Mouse (Mus musculus): ENCODE data around the gene Fig4. TPM values are rescaled to one million over a fixed set of nuclear protein-coding genes. Genes with fewer than 3 reads are reported as not detected.

The Fig4 gene
- total RNA-seq (2021): 10 to 100 TPM; 43.6 to 45.9 TPM

DNA sequence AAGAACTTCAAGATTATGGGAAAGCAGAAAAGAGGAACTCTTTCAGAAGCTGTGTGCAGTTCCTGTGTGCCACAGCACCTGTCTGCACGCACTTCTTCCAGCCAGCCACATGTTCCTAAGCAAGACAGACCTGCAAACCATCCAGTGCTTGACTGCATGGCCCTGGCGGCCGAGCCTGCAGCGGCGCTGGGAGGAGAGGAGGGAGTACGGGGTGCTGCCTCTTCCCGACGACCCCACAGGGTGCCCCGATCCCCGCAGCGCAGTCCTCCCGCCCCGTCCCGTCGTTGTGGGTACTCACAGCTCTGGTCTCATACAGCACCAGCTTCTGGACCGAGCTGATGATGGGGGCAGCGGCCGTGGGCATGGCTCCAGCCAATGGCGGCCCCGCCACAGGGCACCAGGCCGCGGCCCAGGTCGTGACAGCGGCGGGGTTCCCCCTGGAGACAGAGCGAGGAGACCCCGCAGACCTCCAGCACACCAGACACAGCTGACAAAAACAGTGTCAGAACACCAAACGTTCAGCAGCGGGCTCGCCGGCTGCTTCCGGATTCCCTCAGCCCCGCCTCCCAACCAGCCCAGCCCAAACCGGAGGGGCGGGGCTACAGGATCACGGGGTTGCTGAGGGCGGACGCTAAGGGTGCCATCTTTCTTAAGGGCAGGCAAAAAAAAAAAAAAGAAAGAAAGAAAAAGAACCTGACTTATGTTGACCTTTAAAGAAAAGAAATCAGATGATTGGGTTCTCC, at the start of gene Fig4:
TSS of gene Fig4 (minus strand) at position 572 of the 743 bp plus-strand sequence.
- peak; percentile 91 for DNase-seq

DNA sequence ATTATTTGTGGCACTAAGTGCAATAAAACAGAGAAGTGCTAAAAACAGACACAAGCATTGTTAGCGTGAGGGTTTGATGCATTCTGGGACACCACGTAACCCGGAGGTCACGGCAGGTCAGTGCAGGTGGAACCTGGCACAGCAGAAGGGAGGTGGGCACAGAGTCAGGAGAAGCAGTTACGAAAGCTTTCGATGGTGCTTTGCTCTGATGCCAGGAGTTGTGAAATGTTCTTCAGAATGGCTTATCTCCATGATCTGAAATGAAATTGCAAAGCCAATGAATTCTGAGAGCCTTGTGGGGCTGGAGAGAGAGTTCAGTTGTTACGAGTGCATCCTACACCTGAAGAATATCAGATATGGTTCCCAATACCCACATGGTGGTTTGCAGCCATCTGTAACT, 38.3 kb upstream of the Fig4 start:
- no peak for DNase-seq

DNA sequence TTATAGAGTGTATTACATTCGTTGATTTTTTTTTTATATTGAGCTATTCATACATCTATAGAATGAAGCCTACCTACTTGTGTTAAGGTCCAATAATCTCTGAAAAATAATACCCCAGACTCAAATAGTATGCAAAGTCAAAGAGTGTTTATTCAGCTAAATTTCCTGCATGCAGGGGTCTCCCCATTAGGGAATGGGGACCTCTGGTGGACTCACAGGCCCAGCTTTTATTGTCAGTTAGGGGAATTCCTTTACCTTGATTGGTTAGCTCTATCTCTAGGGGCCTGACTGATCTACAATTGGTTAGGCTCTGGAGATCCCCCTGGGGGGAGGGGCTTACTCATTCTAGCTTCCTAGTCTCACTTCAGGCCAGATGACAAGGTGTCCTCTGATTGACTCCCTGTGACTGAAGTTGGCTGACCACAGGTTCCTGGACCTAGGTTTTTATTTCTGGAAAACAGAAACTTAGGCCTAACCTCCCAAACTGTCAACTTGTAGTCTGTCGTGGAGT, 29.5 kb upstream of the Fig4 start:
- DNase-seq: peak; percentile 9

DNA sequence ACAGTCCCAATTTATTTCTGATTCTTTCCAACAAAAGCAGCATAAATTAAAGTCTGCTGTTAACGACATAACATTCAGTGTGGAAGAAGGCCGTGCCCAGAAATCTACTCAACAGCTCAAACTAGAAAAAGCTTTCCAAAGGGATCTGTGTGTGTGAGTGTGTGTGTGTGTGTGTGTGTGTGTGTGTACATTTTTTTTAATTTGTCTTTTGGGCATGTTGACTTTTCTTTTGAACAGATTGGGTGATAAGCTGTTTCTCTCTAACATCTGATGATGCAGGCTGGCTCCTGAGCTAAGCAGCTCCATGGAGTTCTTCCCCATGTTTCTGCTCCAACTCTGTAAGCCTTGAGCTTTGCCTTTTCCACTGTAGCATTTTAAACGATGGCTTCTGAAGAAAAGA, 12.8 kb upstream of the Fig4 start:
- no peak for DNase-seq

DNA sequence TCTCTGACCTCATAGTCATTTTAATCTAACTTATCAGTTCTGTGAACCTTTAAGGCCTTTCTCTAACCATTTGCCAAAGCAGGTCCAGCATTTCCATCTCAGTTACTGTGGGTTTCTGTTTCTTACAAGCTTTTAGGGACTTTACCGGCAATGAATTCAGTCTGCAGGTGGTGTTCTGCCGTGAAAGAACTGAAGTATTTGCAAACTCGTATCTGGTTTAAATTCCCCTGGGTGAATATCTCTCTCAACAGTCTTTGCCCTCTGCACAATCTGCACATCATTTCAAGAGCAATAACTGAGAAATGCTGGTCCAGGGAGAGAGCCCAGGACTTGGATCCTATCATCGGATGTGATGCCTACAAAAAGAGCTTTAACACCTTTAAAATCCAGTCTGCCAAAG, 5.1 kb upstream of the Fig4 start:
- no peak for DNase-seq

DNA sequence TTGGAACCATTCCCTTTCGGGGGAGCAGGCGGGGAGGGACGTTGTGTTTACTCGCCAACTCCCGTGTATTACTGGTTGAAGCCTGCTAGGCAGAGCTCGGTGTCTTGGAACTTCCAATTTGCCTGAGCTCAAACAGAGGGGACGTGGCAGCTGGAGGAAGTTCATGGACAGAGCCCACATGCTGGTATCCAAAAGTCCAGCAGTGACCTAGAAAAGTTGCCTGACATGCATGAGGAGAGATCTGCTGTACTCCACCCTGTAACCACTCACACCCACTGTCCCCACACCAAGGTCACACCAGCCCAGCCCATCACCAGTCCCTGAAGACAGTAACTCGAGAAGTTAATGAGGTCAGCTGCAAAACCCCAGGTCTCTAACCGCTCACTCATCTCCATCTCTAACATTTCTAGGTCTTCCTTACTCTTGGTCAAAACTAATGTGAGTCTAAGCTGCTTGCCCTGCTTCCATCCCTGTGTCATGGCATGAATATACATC, 1.9 kb upstream of the Fig4 start:
- DNase-seq: no peak

DNA sequence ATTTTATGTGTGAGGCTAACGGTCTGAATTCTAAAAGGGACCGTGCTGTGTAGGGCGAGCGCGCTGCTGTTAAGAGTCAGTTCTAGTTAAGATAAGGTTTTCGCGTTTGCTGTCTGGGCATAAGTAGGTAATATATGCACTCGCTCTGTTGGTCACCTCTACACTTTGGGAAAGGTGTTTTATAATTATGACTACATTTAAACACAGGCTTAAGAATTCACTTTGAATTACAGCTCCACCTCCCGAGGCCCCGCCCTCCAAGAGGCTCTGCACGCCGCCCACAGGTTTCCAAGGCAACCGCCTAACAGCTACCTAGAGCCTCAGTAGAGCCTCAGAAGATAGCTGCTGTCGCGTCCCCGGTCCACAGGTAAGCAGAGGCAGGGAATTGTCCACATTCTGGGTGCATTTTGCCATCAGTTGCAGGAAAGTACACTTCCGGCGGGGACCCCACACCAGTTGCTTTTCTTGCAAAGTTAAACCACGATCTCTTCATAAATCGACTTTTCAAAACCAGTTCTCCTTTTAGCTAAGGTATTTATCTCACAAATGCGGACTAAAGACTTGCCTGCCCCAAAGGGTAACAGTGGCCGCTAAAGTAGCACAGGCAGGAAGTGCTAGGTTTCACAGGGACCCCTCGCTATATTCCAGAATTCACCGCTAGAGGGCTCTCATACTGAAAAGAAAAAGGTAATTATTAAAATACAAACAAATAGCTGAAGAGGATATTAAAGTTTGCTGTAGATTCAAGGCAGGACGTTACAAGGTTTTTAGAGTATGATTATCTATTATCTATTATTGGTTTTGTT, 782 bp upstream of the Fig4 start, which contains the start of gene Ak9:
TSS of gene Ak9 (plus strand) at position 342 of the 806 bp plus-strand sequence.
- DNase-seq: peak; percentile 86

DNA sequence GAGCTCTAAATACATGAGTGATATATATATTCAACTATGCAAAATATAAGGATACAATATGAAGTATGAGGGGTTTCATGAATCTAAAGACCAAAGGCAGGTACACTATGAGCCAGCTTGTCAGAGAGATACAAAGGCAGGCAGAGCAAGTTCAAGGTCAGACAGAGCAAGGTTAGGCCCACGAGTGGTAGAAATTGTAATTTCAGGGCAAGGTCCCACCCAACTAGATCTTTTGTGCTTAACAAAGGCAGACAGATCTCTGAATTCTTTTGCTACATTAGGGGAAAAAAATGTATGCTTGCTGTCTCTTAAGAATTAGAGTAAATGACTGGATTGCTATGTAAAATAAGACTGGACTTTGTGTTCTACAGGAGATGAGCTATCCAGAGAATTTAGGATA, 2.9 kb downstream of the Fig4 start:
- no peak for DNase-seq

DNA sequence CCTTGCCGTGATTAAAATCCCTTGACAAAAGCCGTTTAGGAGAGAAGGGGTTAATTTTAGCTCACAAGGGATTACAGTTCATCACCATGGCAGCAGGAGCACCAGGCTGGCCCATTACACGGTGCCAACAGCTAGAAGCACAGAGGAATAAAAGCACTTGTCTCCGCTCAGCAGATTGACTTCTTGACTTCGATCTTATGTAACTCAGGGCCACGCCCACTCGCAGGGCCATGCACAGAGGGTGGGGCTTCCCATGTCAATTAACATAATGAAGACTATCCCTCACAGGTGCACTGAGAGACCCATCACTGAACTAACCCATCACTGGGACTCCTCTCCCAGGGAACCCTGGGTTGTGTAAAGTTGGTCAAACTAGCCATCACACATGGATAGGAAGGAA, 7.9 kb downstream of the Fig4 start:
- DNase-seq: no peak

DNA sequence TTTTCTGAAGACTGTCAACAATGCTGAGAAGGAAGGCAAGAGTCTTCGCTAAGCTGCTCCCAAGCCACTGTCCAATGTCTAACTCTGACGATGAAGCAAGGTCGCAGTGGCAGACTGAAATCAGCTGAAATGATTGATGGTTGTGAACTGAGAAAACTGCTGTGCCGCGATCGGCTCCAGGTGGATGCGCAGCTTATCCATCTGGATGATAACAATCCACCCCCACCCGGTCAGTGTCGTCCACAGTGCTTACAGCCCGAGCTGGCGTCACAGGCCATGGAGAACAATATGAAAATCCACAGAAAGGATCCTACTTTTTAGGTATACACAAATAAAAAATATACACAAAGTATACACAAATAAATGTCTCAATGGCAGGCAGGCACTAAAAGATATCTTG, 8.3 kb downstream of the Fig4 start:
- no peak for DNase-seq

DNA sequence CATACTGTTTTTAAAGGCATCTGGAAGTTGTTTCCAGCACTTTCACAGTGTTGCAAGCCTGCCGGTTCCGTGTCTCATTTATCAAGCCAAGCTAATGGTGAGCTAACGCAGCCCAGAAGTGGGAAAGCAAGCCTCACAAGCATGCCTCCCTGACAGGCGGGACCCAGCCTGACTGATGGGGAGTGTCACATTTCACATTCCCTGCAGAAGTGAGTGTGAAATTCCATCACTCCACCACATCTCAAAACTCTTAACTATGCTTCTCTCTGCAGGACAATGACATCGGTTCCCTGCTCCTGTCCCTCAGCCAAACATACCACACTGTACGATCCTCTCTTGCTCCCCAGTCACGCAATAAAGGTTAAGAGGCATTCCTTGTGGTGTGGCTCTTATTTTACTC, 10.0 kb downstream of the Fig4 start:
- peak; percentile 62 for DNase-seq

DNA sequence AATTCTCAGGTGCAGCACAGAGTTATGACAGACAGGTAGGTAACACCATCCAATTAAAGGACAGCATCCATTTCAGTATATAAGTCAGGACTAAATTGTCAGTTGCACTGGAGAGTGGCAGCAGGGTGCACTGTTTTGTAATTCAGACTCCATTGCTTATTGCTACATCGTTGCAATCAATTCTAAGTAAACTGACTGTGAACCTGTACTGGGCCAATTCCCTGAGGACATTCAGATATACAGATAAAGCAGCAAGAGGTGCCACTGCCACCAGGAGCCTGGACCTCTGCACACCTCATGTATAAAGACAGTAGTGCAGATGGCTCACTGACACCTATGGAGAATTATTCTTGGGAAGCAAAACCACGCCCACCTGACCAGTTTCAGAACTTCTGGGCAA, 12.0 kb downstream of the Fig4 start:
- DNase-seq: no peak

DNA sequence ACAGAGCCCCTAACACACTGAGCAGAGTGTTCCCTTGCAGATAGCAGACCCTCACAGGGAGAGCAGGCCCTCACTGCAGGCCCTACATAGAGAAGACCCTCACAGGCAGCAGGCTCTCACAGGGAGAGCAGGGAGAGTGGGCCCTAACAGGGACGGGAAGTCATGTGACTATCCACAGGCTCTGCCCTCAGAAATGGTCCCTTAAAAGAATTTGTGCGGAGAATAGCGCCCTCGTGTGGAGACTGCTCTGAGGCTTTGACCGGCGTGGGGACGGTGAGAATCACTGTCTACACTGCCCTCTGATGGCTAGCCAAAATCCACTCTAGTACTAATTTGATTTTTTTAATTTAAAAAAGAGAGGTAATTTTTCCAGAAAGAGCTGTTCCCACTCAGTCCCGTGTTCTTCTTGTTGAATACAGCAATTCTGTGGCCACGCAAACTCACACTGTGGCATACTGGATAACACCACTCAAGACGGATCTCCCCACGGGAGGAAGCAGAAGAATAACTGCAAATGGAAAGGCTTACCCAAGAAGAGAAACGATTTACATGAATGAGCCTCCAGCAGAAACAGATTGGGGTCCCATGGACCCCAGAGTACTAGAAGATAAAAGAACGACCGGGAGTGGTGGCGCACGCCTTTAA, 14.2 kb downstream of the Fig4 start:
- DNase-seq: peak; percentile 93

DNA sequence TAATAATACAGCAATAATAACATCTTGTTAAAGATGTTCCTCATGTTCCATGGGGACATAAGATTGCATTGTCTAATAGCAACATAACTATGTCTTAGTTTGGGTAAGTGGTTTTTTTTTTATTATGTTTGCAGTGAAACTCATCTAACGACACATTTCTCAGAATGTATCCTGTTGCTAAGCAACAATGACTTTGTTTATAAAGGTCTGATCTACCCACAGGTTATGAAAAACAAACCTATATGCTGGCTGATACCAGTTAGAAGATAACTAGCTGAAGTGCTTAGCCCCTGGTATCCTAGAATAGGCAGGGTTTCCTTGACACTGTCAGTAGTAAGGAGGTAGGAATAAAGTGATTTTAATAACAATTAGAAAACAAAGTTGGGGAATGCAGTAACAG, 15.0 kb downstream of the Fig4 start:
- DNase-seq: no peak

DNA sequence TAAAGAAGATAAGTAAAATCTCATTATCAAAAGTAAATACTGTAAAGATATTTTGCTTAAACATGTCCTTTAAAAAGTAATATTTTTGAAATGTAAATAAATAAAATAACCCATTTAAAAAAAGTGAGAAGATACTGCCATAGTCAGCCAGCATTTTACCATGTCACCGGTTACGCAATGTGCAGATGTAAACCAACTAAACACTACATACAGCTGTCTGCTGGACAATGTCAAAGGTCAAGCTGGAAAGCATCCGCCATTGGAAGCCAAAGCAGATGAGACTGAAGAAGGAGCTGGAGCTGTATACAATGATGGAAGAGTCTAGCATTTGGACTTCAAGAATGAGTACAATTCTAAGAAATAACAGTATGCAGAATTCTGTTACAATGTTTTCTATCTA, 15.4 kb downstream of the Fig4 start:
- DNase-seq: no peak

DNA sequence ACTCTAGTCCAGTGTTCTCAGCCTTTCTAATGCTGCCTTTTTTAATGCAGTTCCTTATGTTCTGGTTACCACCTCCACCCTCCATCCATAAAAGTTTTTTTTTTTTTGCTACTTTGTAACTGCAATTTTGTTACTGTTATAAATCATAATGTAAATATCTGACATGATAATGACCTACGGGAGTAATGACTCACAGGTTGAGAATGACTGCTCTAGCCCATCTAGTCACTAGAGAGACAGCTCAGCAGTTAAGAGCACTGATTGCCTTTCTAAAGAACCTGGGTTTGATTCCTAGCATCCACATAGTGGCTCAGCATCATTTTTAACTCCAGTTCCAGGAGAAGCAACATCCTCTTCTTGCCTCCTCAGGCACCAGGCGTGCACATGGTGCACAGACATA, 21.0 kb downstream of the Fig4 start:
- no peak for DNase-seq

DNA sequence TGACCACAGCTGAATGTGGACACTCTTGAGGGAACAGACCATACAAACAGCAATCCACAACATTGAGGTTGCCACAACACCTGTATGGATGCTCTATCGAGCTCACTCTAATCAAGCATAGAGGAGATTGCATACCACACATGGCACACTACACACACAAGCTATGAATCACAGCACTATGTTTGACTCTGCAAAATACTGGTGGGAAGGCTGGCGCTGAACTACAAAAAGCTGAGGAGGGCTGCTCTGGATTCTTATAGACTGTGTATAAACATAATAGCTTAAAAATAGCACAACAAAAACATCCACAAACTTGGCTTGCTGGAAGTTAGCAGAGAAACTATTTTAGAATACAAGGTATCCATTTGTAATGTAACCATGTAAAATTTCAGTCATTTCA, 22.3 kb downstream of the Fig4 start:
- DNase-seq: no peak

DNA sequence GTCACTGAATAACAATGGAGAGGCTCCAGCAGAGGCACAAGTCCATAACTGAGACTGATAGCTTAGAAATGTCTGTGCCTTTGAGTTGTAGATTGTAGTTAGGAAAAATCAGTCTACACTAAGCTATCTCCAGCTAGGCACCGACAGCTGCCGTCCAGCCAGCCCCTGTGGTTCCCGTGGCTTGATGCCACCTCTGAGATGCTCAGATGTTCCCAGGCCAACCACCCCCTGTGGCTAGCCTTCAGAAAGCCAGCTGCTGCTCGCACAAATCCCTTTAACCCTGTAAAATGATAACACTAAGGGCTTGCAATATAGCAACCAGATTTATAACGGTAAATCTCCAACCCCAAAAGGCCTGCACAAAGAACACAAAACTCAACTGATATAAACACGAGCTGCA, 22.9 kb downstream of the Fig4 start:
- DNase-seq: no peak

DNA sequence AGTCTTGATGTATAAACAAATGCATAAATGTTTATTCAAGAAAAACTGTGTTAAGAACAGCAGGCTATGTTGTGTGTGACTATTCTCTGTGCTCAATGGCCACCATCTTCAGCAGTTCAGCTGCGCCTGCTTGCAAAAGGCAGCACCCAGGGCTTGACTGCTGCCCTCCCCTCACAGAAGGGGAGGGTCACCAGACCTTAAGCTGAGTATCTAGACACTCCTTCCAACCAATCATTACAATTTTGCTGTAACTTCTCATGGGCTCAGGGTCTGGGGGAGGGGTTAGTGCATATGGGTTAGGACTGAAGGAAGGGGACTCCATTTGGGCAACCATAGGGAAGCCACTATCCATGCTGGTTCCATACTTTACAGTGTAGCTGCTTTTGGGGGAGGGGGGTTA, 24.3 kb downstream of the Fig4 start:
- DNase-seq: no peak

DNA sequence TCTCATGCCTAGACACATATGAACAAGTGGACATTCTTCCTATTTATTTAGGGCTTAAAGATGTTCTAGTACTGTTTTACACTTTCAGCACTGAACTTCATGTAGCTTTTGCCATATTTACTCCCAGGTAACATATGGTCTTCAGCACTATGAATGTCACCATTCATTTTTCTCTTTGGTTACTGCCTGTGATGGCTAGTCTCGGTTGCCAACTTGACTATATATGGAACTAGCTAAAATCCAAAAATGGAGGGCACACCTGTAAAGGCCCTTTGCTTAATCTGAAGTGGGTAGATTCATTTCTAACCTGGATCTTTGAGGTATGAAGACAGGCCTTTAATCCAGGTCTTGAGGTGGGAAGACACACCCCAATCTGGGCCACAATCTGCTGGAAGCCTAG, 28.2 kb downstream of the Fig4 start:
- no peak for DNase-seq

DNA sequence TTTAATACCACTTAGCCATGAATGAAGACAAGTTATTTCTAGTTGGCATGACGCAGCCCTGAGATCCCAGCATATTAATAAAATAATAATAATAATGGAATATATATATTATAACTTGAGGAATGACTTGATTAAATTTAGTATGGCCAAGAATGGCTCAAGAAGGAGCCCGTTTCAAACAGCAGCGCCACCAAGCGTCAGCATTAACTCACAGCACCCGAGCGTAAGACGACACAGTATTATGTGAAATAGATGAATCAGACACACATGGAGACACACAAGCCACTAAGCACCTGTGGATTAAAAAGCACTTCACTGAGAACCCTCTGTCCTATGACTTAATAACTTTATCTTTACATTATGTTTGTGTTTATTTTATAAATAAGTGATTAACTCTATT, 31.2 kb downstream of the Fig4 start:
- peak; percentile 39 for DNase-seq

DNA sequence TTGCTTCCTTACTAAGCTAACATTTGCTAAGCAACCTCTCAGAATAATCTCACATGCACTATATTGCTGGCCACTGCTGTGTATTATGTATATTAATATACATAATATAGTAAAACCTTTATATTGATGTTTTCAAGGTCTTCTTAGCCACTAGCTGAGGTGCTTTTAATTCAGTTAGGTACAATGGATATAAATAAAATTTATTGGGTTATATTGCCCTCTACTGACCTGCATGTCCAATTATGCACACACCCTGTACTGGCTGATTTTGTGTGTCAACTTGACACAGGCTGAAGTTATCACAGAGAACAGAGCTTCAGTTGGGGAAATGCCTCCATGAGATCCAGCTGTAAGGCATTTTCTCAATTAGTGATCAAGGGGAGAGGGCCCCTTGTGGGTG, 41.2 kb downstream of the Fig4 start:
- no peak for DNase-seq

DNA sequence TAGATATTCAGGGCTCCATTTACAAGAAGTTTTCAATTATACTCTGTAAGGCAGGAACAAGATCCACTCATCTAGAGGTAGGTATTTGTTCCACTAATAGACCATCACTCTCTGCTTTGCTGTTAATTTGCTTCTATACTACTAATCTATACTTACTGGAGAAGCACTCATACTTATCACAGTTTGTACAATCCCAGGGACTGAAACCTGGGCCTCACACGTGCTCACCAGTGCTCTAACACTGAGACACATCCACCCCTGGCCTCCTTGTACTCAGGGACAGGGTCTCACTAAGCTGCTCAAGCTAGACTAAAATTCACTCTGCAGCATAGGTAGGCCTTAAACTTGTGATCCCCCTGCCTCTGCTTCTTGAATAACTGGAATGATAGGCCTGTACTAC, 41.8 kb downstream of the Fig4 start:
- no peak for DNase-seq

Data from heart, postnatal 4 days (tissue).